Mouse (Mus musculus) monocyte, adult 59 days (primary cell): ENCODE measurements around the gene Nt5c2. TPM values are rescaled to one million over a fixed set of nuclear protein-coding genes. Genes with fewer than 3 reads are reported as not detected.

Experiments used
- total RNA-seq, 2 experiments: library from RNA; stranded (reverse); gene quantifications; one replicate each; pipeline ENCODE4 v1.2.4; 2023

Gene Nt5c2
- total RNA-seq: 10 to 100 TPM; 59.5 to 74.9 TPM

DNA sequence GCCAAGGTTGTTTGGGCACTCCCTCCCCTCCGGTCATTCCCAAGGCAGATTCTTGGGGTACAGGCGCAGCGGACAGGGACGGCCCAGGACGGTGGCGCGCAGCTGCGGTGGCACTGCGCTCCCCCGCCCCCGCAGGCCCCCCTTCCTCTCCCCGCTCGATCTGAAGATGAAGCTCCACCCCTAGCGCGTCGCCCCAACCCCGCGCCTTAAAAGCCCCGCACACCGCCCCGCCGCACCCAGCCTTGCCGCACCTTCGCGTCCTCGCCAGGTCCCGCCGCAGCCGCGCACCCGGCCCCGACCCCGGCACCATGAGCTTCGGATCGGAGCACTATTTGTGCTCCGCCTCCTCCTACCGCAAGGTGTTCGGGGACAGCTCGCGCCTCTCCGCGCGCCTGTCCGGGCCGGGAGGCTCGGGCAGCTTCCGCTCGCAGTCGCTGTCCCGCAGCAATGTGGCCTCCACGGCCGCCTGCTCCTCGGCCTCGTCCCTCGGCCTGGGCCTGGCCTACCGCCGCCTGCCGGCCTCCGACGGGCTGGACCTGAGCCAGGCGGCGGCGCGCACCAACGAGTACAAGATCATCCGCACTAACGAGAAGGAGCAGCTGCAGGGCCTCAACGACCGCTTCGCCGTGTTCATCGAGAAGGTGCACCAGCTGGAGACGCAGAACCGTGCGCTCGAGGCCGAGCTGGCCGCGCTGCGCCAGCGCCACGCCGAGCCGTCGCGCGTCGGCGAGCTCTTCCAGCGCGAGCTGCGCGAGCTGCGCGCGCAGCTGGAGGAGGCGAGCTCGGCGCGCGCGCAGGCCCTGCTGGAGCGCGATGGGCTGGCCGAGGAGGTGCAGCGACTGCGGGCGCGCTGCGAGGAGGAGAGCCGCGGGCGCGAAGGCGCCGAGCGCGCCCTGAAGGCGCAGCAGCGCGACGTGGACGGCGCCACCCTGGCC lies at the start of gene Nt5c2, which contains the start of gene Ina:
TSS of gene Nt5c2 (minus strand) at position 707 of the 935 bp plus-strand sequence.
TSS of gene Ina (plus strand) at position 252 of the 935 bp plus-strand sequence.

DNA sequence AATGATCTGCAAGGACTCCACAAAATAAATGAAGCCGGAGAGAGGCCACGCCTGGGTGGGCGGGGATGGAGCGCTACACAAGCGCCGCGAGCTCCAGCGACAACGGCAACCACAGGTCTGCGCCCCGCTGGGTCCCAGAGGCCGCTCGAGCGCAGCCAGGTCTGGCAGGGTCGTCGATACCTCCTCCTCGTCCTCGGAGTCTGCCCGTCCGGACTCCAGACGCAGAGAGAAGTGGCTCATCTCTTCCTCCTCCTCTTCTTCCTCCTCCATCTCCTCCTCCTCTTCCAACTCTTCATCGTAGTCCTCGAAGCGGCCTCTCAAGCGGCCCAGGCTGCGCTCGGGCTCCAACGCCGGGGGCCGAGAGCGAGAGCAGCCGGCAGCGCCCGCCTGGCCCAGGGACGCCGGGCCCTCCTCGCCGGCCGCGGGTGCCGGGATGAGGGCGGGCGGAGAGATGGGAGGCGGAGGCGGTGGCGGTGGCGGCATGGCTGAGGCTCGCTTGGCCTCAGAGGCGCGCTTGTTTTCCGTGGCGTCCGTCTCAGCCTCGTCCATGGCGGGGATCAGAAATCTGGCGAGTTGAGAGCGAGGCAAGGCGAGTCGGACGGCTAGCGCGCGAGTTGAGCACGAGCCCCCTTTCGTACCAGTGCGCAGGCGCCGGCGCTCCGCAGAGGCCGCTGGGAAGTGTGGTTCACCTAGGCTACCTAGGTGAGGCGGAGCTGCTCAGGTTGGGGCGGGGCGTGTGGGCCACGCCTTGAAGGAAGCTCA lies 35.5 kb upstream of the Nt5c2 start, which contains the start of gene Pcgf6:
TSS of gene Pcgf6 (minus strand) at position 636 of the 762 bp plus-strand sequence.

Other genes with a start within 250 kb of the Nt5c2 start
- gene Ina, start 455 bp downstream of the Nt5c2 start, total RNA-seq: not detected
- gene Pcgf6, start 35.8 kb upstream of the Nt5c2 start, total RNA-seq: 1 to 10 TPM; 2.8 to 3.5 TPM
- 1 to 10 TPM; 8.2 to 8.8 TPM for gene Taf5, start 52.6 kb upstream of the Nt5c2 start, total RNA-seq
- 100 to 1,000 TPM; 151 to 156 TPM for gene Usmg5, start 75.5 kb upstream of the Nt5c2 start, total RNA-seq
- 10 to 100 TPM; 19.6 to 20.0 TPM for gene Pdcd11, start 75.6 kb upstream of the Nt5c2 start, total RNA-seq
- gene Calhm2, start 123.1 kb upstream of the Nt5c2 start, total RNA-seq: 10 to 100 TPM; 72.4 to 77.9 TPM
- gene Calhm1, start 129.1 kb upstream of the Nt5c2 start, total RNA-seq: not detected
- not detected for gene Calhm3, start 142.6 kb upstream of the Nt5c2 start, total RNA-seq
- gene Neurl1a, start 163.7 kb upstream of the Nt5c2 start, total RNA-seq: 1 to 10 TPM; 2.6 to 3.1 TPM